Mouse (Mus musculus) kidney, postnatal 0 days (tissue): ENCODE measurements around the gene Hapln4. TPM values are rescaled to one million over a fixed set of nuclear protein-coding genes. Genes with fewer than 3 reads are reported as not detected.
A peak's percentile ranks its signal among the peaks of the same experiment; 100 is the strongest.

Source experiments
- ATAC-seq: fragments of 200-750 bp; cut with Nextera tagmentation; replicated peaks from 2 replicates; pipeline ENCODE4 v1.8.0; 2017; ENCODE audit warnings: low read depth, moderate number of reproducible peaks, moderate TSS enrichment, moderate library complexity; ENCODE audit not compliant: low FRiP score
- DNase-seq: peaks from one replicate; pipeline ENCODE4 v3.0.0-alpha.2; 2016; ENCODE audit warnings: low spot score
- H3K27ac ChIP-seq: fragments of 300-500 bp; sonication (generic); 2 replicates; pipeline ENCODE4 v1.5.1; 2014; ENCODE audit warnings: mild to moderate bottlenecking
- H3K27me3 ChIP-seq: fragments of 300-500 bp; sonication (generic); 2 replicates; pipeline ENCODE4 v1.6.1; 2014; ENCODE audit warnings: low read length, mixed read lengths; ENCODE audit not compliant: insufficient read depth
- H3K36me3 ChIP-seq: fragments of 300-500 bp; sonication (generic); 2 replicates; pipeline ENCODE4 v1.6.1; 2014; ENCODE audit warnings: low read length, mixed read lengths; ENCODE audit not compliant: insufficient read depth
- H3K4me1 ChIP-seq: fragments of 300-500 bp; sonication (generic); replicated peaks from 2 replicates; pipeline ENCODE4 v1.6.1; 2014; ENCODE audit warnings: antibody characterized with exemption, low read length, mixed read lengths; ENCODE audit not compliant: insufficient read depth
- H3K4me2 ChIP-seq: fragments of 300-500 bp; sonication (generic); 2 replicates; pipeline ENCODE4 v1.6.1; 2014; ENCODE audit warnings: mild to moderate bottlenecking, low read length, moderate library complexity, mixed read lengths
- H3K4me3 ChIP-seq: fragments of 300-500 bp; sonication (generic); replicated peaks from 2 replicates; pipeline ENCODE4 v1.5.1; 2014; ENCODE audit warnings: low read depth, low read length
- H3K9ac ChIP-seq: fragments of 300-500 bp; sonication (generic); 2 replicates; pipeline ENCODE4 v1.6.1; 2014; ENCODE audit warnings: low read depth, low read length
- H3K9me3 ChIP-seq: fragments of 300-500 bp; sonication (generic); replicated peaks from 2 replicates; pipeline ENCODE4 v1.6.1; 2016; ENCODE audit warnings: low read length, inconsistent platforms, mixed read lengths
- CTCF ChIP-seq: IDR thresholded peaks from 2 replicates; pipeline ENCODE4 v1.5.1; 2016; ENCODE audit warnings: antibody characterized with exemption, low read depth, mild to moderate bottlenecking, moderate library complexity
- WGBS: fragments of 180-500 bp; shearing (Covaris S2); extraction: QIAGEN DNeasy Blood & Tissue Kit; methylation state at CpG from one replicate; pipeline ENCODE4 v1.1.7; 2014; 5-methylcytosine and 5-hydroxymethylcytosine counted together
- microRNA-seq: library from miRNA; unstranded; fragments of <30 nt; microRNA quantifications from one replicate; pipeline ENCODE4, GENCODE M21; 2016
- polyA plus RNA-seq: library from polyadenylated mRNA; unstranded; fragments of >200 nt; fragmentation: Nextera tagmentation; extraction: Ambion mirVana; gene quantifications from 2 replicates; pipeline ENCODE4 v1.2.1, GENCODE M21; 2015

The Hapln4 gene
- polyA plus RNA-seq, 1 experiment from 2014 or later = not detected

DNA sequence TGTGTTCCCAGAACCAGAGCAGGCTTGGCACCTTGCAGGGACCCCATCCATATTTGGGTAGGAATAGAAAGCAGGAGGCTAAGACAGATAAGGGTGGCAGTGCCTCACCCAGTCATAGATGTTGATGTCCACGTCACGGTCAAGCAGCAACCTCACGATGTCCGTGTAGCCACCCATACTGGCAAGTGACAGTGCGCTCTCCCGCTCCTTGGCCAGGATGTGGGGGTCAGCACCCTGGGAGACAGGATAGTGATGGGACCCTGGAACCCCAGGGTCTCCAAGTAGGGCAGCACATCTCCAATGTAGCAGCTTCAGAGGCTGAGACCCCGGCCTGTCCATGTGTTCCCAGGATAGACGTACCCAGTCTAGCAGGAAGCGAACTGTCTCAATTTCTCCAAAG is 51.7 kb downstream of the Hapln4 start:
- TF ChIP-seq CTCF = no peak
- H3K36me3 ChIP-seq = peaks cover 26% of the 10 kb centered on the region
- H3K4me3 ChIP-seq = no peak overlapping the region
- H3K9ac ChIP-seq = no peak overlapping the region
- no peaks in the 10 kb centered on the region for H3K9me3 ChIP-seq
- H3K4me2 ChIP-seq = no peak overlapping the region
- ATAC-seq (no peak), DNase-seq (no peak)
- 89% methylated on average over 9 of the region's 9 CpGs for WGBS
- H3K27ac ChIP-seq = no peak overlapping the region
- H3K27me3 ChIP-seq = no peaks in the 10 kb centered on the region
- peaks cover 3% of the 10 kb centered on the region for H3K4me1 ChIP-seq

DNA sequence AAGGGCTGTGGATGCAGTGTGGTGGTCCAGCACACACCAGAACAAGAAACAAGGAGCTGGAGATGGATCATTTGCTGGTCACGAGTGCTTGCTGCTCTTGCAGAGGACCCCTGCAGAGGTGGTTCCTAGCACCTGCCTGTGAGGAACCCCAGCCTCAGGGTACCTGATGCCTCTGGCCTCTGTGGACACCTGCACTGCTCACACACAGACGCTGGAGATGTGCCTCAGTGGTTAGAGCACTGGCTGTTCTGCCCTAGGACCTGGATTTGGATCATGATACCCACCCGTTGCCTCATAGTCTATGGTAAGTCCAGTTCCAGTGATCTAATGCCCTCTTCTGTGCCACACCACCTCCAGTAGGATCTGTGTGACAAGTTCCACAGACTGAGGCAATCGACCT is 53.3 kb downstream of the Hapln4 start:
- Histone ChIP-seq H3K27ac (no peak overlapping the region), H3K4me1 (peaks cover 6% of the 10 kb centered on the region), H3K4me3 (no peak overlapping the region), H3K9ac (no peak overlapping the region), H3K9me3 (no peaks in the 10 kb centered on the region), H3K27me3 (no peaks in the 10 kb centered on the region), H3K36me3 (peaks cover 26% of the 10 kb centered on the region), H3K4me2 (no peak overlapping the region)
- no peak for TF ChIP-seq CTCF
- DNase-seq (no peak), ATAC-seq (no peak)
- WGBS = 90% methylated on average over 4 of the region's 4 CpGs

DNA sequence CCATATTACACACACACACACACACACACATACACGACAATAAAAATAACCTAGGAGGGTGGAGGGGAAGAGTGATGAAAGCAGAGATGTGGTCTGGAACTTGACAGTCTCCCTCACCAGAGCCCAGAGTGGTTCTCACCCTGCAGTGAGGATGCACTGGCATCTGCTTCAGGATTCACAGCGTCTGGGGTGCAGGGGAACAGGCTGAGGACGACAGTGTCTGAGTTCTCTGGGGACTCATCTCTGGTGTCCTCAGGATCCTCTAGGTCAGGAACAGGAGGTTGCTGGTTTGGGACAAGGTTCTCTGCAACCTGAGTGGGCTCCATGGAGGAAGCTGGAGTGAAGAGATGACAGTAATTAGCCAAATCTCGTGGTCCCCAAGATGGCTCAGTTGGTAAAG is 54.6 kb downstream of the Hapln4 start:
- Histone ChIP-seq H3K36me3 (peaks cover 28% of the 10 kb centered on the region), H3K4me3 (no peak overlapping the region), H3K4me2 (peak overlapping the region; percentile 62), H3K4me1 (peaks cover 3% of the 10 kb centered on the region), H3K9ac (0 out of 2 replicates have a peak overlapping the region, but pooled peaks have one; percentile 46), H3K9me3 (no peaks in the 10 kb centered on the region), H3K27me3 (no peaks in the 10 kb centered on the region), H3K27ac (no peak overlapping the region)
- DNase-seq (no peak), ATAC-seq (no peak)
- WGBS = 78% methylated on average over 4 of the region's 4 CpGs
- TF ChIP-seq CTCF = no peak

DNA sequence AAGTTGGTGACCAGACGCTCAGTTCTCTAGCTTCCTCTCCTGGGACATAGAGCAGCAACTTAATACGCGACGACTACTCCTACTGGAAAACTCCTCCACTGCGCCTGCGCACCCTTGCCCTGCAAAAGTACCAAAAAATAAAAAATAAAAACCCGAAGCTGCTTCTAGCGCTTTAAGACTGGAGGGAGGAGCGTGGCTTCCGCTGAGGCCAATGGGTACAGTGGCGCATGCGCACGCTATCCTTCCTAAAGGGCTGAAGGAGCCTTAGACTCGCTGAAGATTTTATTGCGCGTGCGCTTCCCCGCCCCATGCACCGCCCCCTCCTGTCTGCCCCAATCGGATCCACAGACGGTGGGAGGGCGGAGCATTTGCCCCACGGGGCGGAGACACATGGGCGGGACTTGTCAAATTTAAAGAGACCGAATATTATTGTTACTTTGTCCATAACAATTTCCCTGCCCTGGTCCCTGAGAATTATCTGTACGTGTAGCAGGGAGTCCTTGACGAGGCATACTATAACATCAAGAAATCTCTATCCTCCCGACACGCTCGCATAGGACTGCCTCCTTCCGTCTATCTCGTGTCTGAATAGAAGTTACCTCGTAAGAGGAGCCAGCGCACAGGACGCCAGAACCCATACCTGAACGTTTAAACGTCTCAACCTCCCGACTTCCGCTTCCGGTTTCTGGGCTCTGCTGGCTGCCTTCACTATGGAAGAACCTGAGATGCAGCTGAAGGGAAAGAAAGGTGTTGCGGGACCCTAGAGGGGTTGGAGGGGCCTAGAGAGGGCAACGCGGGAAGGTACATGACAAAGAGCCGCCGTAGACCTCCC is 56.0 kb downstream of the Hapln4 start, which contains the start of the genes Rfxank, Borcs8 and Mef2b:
TSS of gene Rfxank (minus strand) at position 129 of the 832 bp plus-strand sequence.
TSS of gene Borcs8 (plus strand) at position 474 of the 832 bp plus-strand sequence.
TSS of gene Mef2b (plus strand) at position 686 of the 832 bp plus-strand sequence.
- H3K4me2 ChIP-seq = peak within 1 kb of the TSS; percentile 79
- no peaks in the 10 kb centered on the region for H3K27me3 ChIP-seq
- peaks cover 21% of the 10 kb centered on the region for H3K36me3 ChIP-seq
- peak within 1 kb of the TSS; percentile 88 for H3K4me3 ChIP-seq
- H3K4me1 ChIP-seq = peaks cover 3% of the 10 kb centered on the region
- H3K9ac ChIP-seq = peak within 1 kb of the TSS; percentile 78
- ATAC-seq = peak; percentile 97
- DNase-seq = peak; percentile 100
- no peak for TF ChIP-seq CTCF
- H3K27ac ChIP-seq = peak within 1 kb of the TSS; percentile 85
- H3K9me3 ChIP-seq = no peaks in the 10 kb centered on the region
- under 1% methylated on average over 46 of the region's 46 CpGs for WGBS

DNA sequence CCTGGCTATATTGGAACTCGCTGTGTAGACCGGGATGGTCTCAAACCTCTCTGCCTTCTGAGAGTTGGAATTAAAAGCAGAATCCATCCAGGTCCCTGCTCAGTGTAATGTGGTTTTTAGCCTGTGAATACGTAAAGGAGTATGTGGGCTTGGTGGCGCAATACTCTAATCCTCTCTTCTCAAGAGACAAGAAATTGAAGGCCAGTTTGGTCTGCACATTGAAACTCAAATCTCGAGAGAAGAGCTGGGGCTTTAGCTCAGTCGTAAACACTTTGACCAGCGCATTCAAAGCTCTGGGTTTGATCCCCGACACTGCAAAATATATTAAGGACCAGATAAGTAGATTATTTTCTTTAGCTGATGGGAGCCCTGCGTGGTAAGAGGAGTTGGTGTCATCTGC is 56.7 kb downstream of the Hapln4 start:
- H3K9me3 ChIP-seq = no peaks in the 10 kb centered on the region
- no peaks in the 10 kb centered on the region for H3K27me3 ChIP-seq
- H3K4me3 ChIP-seq = peak overlapping the region; percentile 88
- peaks cover 3% of the 10 kb centered on the region for H3K4me1 ChIP-seq
- ATAC-seq (no peak), DNase-seq (no peak)
- 7% methylated on average over 9 of the region's 9 CpGs for WGBS
- H3K4me2 ChIP-seq = peak overlapping the region; percentile 79
- H3K27ac ChIP-seq = peak overlapping the region; percentile 85
- H3K36me3 ChIP-seq = peaks cover 17% of the 10 kb centered on the region; the same call in 1 of the 2 replicates
- no peak for TF ChIP-seq CTCF
- H3K9ac ChIP-seq = peak overlapping the region; percentile 78

Small RNAs within 50 kb of the gene (microRNA-seq; reads per million reads assigned to microRNA genes)
- not detected for gene Mir7066

Other genes with a start within 250 kb of the Hapln4 start
- gene Cilp2, start 195.8 kb upstream of the Hapln4 start, polyA plus RNA-seq = 0.69 and 0.75 TPM in 2 replicates
- 3.8 and 4.0 TPM in 2 replicates for gene Tssk6, start 181.3 kb upstream of the Hapln4 start, polyA plus RNA-seq
- gene Ndufa13, start 180.9 kb upstream of the Hapln4 start, polyA plus RNA-seq = 288 and 310 TPM in 2 replicates
- gene Yjefn3, start 180.7 kb upstream of the Hapln4 start, polyA plus RNA-seq = 4.8 and 5.2 TPM in 2 replicates
- gene Gatad2a, start 87.1 kb upstream of the Hapln4 start, polyA plus RNA-seq = 41.7 and 49.5 TPM in 2 replicates
- 33.8 and 36.8 TPM in 2 replicates for gene Mau2, start 40.7 kb upstream of the Hapln4 start, polyA plus RNA-seq
- gene Sugp1, start 40.6 kb upstream of the Hapln4 start, polyA plus RNA-seq = 33.2 and 34.4 TPM in 2 replicates
- gene Tm6sf2, start 10.5 kb upstream of the Hapln4 start, polyA plus RNA-seq = 0.71 and 1.1 TPM in 2 replicates
- 0.03 TPM in 2 replicates for gene Ncan, start 37.4 kb downstream of the Hapln4 start, polyA plus RNA-seq
- 30.1 and 34.1 TPM in 2 replicates for gene Nr2c2ap, start 47.9 kb downstream of the Hapln4 start, polyA plus RNA-seq
- 13.4 and 13.7 TPM in 2 replicates for gene Rfxank, start 55.7 kb downstream of the Hapln4 start, polyA plus RNA-seq
- 48.3 and 49.3 TPM in 2 replicates for gene Borcs8, start 56.0 kb downstream of the Hapln4 start, polyA plus RNA-seq
- 0.28 and 0.37 TPM in 2 replicates for gene Mef2b, start 56.3 kb downstream of the Hapln4 start, polyA plus RNA-seq
- gene Tmem161a, start 88.9 kb downstream of the Hapln4 start, polyA plus RNA-seq = 52.3 and 62.4 TPM in 2 replicates
- gene Slc25a42, start 128.8 kb downstream of the Hapln4 start, polyA plus RNA-seq = 5.6 TPM in 2 replicates
- 14.0 and 17.1 TPM in 2 replicates for gene Sugp2, start 150.8 kb downstream of the Hapln4 start, polyA plus RNA-seq
- gene Armc6, start 151.0 kb downstream of the Hapln4 start, polyA plus RNA-seq = 14.1 and 16.7 TPM in 2 replicates
- gene Homer3, start 199.4 kb downstream of the Hapln4 start, polyA plus RNA-seq = 48.9 and 50.0 TPM in 2 replicates
- 41.0 and 43.0 TPM in 2 replicates for gene Ddx49, start 219.0 kb downstream of the Hapln4 start, polyA plus RNA-seq
- gene Cope, start 219.1 kb downstream of the Hapln4 start, polyA plus RNA-seq = 309 and 334 TPM in 2 replicates
- 1.9 and 2.1 TPM in 2 replicates for gene Cers1, start 232.3 kb downstream of the Hapln4 start, polyA plus RNA-seq
- gene Gdf1, start 246.4 kb downstream of the Hapln4 start, polyA plus RNA-seq = 3.8 and 4.0 TPM in 2 replicates